12 mouse cellular contexts compared by ENCODE assay signal in the genomic region with DNA sequence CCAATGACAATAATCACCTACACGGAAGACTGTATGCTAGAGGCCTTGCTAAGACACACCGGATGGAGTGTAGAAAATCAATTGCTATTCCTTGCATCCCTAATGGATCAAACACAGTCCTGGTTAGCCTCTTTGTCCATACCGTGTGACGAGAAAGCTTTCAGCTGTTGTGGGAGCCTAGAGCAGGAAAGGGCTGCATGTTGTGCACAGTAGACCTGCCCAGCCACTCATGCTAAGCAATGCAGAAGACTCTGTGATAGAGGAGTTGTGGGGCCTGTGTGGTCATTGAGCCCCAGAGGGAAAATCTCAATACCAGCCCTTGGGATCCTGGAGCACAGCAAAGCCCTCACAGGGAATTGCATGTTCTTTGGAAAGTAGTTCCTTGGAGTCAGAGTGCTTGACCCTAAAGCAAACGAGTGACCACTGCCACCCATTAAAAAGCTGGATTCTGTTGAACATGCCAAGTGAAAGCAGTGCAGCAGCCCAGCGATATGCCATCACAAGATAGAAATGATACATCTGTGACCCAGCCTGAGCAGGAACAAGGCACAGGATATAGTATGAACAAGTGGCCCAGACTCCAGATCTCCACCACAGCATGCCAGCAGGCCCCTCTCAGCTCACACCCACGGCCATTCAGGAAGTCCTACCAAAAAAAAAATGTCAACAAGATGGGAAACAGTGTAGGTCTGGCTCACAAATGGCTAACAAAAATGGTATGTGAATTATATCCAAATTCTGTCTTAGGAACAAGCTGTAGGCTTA.
"Had no signal": no experiment of that assay in that cellular context is flagged by ENCODE, and none has a peak within 500 bp of the region (broad histone marks: within the 10 kb centered on the region; RNA-seq: fewer than 3 reads in every experiment).

No protein-coding gene starts in this region.

- H3K36me3 ChIP-seq: liver, embryonic 13.5 days had no signal

- H3K9ac ChIP-seq: liver, embryonic 13.5 days had no signal

- H3K27me3 ChIP-seq: liver, embryonic 13.5 days had no signal

- H3K9me3 ChIP-seq: liver, embryonic 13.5 days had no signal

- ATAC-seq: intestine, postnatal 0 days had no signal

- H3K4me3 ChIP-seq: layer of hippocampus, adult 2 months; left cerebral cortex, adult 2 months; liver, embryonic 13.5 days had no signal

- H3K27ac ChIP-seq: kidney, postnatal 0 days; layer of hippocampus, adult 2 months; left cerebral cortex, adult 2 months; liver, embryonic 13.5 days had no signal

- H3K4me2 ChIP-seq: liver, embryonic 13.5 days; midbrain, embryonic 11.5 days had no signal

- H3K4me1 ChIP-seq: liver, embryonic 13.5 days had no signal

- DNase-seq: kidney, adult 2 months; kidney, postnatal 25 days; layer of hippocampus, adult 9-11 months; liver, embryonic 13.5 days; midbrain, embryonic 14.5 days; thymus, adult 18-20 months; thymus, postnatal 14 days had no signal
